Mouse (Mus musculus) lung, embryonic 14.5 days (tissue): Measurements from ENCODE around the gene Shisa8. TPM values are rescaled to one million over a fixed set of nuclear protein-coding genes. Genes with fewer than 3 reads are reported as not detected.
A peak's percentile ranks its signal among the peaks of the same experiment; 100 is the strongest.

ENCODE experiments used
- ATAC-seq: fragments of 200-750 bp; cut with Nextera tagmentation; 2 replicates; pipeline ENCODE4 v1.8.0; 2017; ENCODE audit warnings: mild to moderate bottlenecking, moderate TSS enrichment, moderate library complexity; ENCODE audit not compliant: insufficient read depth
- DNase-seq: peaks from one replicate; pipeline ENCODE4 v3.0.0-alpha.2; 2015
- H3K27ac ChIP-seq: fragments of 300-500 bp; sonication (generic); 2 replicates; pipeline ENCODE4 v1.5.1; 2014; ENCODE audit warnings: low read depth, mild to moderate bottlenecking, moderate library complexity
- H3K27me3 ChIP-seq: fragments of 300-500 bp; sonication (generic); 2 replicates; pipeline ENCODE4 v1.6.1; 2014; ENCODE audit warnings: low read length, control low read depth; ENCODE audit not compliant: insufficient read depth
- H3K36me3 ChIP-seq: fragments of 300-500 bp; sonication (generic); 2 replicates; pipeline ENCODE4 v1.6.1; 2014; ENCODE audit warnings: control low read depth; ENCODE audit not compliant: insufficient read depth
- H3K4me1 ChIP-seq: fragments of 300-500 bp; sonication (generic); 2 replicates; pipeline ENCODE4 v1.6.1; 2014; ENCODE audit warnings: antibody characterized with exemption, control low read depth; ENCODE audit not compliant: insufficient read depth
- H3K4me2 ChIP-seq: fragments of 300-500 bp; sonication (generic); 2 replicates; pipeline ENCODE4 v1.6.1; 2014; ENCODE audit warnings: mild to moderate bottlenecking
- H3K4me3 ChIP-seq: fragments of 300-500 bp; sonication (generic); 2 replicates; pipeline ENCODE4 v1.5.1; 2014; ENCODE audit warnings: low read depth, low read length
- H3K9ac ChIP-seq: fragments of 300-500 bp; sonication (generic); 2 replicates; pipeline ENCODE4 v1.6.1; 2014
- H3K9me3 ChIP-seq: fragments of 300-500 bp; sonication (generic); 2 replicates; pipeline ENCODE4 v1.6.1; 2016; ENCODE audit warnings: low read depth, low read length, control low read depth
- CTCF ChIP-seq: IDR thresholded peaks from 2 replicates; pipeline ENCODE4 v1.5.1; 2016; ENCODE audit warnings: antibody characterized with exemption, low read depth
- WGBS: fragments of 180-500 bp; shearing (Covaris S2); extraction: QIAGEN DNeasy Blood & Tissue Kit; methylation state at CpG from one replicate; pipeline ENCODE4 v1.1.7; 2014; 5-methylcytosine and 5-hydroxymethylcytosine counted together
- polyA plus RNA-seq: library from polyadenylated mRNA; unstranded; fragments of >200 nt; fragmentation: Nextera tagmentation; extraction: Ambion mirVana; gene quantifications from 2 replicates; pipeline ENCODE4 v1.2.1, GENCODE M21; 2014

Shisa8 gene
- polyA plus RNA-seq, 1 experiment from 2014 or later: 0.20 TPM

DNA sequence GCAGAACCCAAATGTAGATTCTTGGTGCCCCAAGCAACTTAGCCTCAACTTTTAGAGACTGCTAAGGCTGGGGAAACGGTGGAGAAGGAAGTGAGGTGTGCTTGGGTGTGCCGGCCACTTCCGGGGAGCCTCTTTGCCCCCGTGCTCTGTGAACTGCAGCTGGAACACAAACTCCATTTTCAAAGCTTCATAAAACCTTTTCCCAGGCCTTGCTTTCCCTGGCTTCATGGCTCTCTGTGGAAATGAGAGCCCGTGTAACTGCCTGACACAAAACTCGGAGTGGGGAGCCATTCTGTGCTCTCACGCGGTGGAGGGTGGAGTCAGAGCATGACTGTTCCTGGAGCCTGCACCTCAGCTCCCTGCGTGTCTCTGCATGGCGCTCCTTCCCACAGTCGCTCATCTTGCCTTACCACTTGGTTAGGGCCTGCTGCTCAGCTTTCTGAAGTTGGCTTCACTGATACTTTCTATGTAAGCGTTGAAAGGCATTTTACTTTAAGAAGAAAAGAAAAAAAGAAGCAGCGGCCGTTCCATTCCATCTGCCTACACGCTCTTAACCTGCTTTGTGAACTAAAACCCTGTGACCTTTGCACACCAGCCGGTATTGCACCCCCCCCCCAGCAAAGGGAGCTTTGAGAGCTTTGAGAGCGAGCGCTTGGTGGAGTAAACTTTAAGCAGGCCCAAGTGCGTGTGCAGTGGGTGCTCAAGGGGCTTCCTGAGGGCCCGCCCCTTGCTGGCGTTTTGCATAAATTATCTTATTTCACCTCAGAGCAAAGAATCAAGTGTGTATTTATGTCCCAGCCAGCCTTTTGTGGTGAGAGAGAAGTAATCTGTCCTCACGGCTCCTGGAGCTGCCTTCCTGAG lies 46.1 kb downstream of the Shisa8 start:
- DNase-seq (no peak), ATAC-seq (no peak)
- Histone ChIP-seq H3K9me3 (no peaks in the 10 kb centered on the region), H3K4me1 (peaks cover 6% of the 10 kb centered on the region; the same call in 1 of the 2 replicates), H3K36me3 (peaks cover 19% of the 10 kb centered on the region), H3K4me2 (0 out of 2 replicates have a peak overlapping the region, but pooled peaks have one; percentile 11), H3K27me3 (no peaks in the 10 kb centered on the region), H3K27ac (peak overlapping the region; percentile 59; the same call in 1 of the 2 replicates), H3K9ac (peak overlapping the region; percentile 10; the same call in 1 of the 2 replicates), H3K4me3 (no peak overlapping the region)
- 41% methylated on average over 22 of the region's 22 CpGs for WGBS
- TF ChIP-seq CTCF: no peak

DNA sequence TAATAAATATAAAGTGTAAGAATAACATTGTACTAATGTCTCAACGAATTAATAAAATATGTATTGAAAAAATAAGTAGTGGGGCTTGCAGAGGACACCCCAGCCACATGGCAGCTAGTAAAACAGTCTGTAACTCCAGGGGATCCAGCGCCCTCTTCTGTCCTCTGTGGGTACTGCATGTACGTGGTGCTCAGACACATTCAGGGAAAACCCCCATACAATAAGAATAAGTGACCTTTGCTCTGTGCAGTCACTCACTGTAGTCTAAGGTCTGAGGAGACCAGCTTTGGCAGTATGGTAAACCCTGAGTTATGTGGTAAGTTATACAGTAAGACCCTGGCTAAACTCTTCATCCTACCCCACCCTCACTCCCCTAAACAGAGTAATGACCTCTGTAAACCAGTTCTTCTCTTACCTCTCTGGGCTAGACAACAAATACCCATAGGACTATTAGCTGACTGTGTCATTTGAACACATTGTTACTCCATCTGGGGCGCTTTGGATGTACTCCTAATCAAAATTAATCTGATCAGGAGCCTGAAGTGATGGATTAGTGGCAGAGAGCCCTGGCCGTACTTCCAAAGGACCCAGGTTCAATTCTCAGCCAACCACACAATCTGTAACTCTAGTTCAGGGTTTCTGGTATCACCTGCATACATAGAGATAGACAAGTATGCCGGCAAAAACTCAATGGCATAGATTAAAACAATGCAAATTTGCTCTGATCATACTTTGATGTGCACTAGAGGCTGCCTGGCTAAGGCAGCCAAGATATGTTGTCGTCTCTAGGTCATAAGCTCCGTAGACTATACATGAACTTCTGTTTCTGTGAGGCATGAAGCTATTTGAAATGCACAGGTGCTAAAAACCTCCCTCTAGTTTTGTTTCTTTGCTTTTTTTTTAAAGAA lies 47.0 kb downstream of the Shisa8 start:
- no peaks in the 10 kb centered on the region for H3K9me3 ChIP-seq
- no peak overlapping the region for H3K4me3 ChIP-seq
- peaks cover 14% of the 10 kb centered on the region for H3K4me1 ChIP-seq
- DNase-seq: peak; percentile 88
- TF ChIP-seq CTCF: peak; percentile 90
- peaks cover 10% of the 10 kb centered on the region for H3K36me3 ChIP-seq
- H3K27ac ChIP-seq: peak overlapping the region; percentile 59; the same call in 1 of the 2 replicates
- H3K9ac ChIP-seq: no peak overlapping the region
- 0 out of 2 replicates have a peak, but pooled peaks have one; percentile 31 for ATAC-seq
- 50% methylated on average over 8 of the region's 8 CpGs for WGBS
- H3K4me2 ChIP-seq: 0 out of 2 replicates have a peak overlapping the region, but pooled peaks have one; percentile 4
- H3K27me3 ChIP-seq: no peaks in the 10 kb centered on the region

DNA sequence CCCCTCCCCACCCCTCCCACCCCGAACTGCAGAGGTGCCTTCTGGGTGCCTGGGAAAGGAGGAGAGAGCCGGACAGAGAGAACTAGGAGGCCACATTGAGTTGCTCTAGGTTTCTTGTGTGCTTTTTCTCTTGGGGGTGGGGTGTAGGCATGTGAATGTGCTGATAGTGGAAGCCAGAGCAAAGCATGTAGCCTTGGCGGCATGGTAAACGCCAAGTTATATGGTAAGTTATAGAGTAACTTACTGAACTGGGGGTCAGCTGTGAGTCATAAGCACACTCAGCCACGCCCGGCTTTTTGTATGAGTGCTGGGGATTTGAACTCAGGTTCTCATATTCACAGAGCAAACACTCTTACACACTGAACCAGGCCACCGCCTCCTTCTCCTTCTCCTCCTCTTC lies 48.1 kb downstream of the Shisa8 start:
- Histone ChIP-seq H3K36me3 (no peaks in the 10 kb centered on the region), H3K4me2 (no peak overlapping the region), H3K4me1 (peaks cover 17% of the 10 kb centered on the region), H3K4me3 (no peak overlapping the region), H3K9ac (no peak overlapping the region), H3K9me3 (no peaks in the 10 kb centered on the region), H3K27ac (peak overlapping the region; percentile 1; the same call in 1 of the 2 replicates), H3K27me3 (no peaks in the 10 kb centered on the region)
- ATAC-seq: no peak
- DNase-seq: no peak
- no peak for TF ChIP-seq CTCF
- 51% methylated on average over 7 of the region's 7 CpGs for WGBS

DNA sequence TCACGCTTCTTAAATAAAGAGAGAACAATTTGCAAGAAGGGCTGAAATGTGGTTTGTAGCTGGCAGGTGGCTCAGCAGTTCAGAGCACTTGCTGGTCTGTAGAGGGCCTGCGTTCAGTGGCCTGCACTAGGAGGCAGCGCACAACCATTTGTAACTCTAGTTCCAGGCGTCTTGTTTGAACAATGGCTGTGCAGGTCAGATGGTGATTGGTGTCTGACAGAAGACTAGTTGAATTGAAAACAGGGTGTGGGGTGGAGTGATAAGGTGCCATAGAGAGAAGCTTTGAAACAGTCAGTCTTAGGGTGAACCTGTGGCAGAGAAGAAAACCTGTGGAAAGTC lies 48.6 kb downstream of the Shisa8 start:
- Histone ChIP-seq H3K4me1 (peaks cover 21% of the 10 kb centered on the region), H3K4me3 (no peak overlapping the region), H3K27me3 (no peaks in the 10 kb centered on the region), H3K27ac (peak overlapping the region; percentile 1; the same call in 1 of the 2 replicates), H3K9me3 (no peaks in the 10 kb centered on the region), H3K9ac (no peak overlapping the region), H3K4me2 (no peak overlapping the region), H3K36me3 (no peaks in the 10 kb centered on the region)
- ATAC-seq (no peak), DNase-seq (no peak)
- no peak for TF ChIP-seq CTCF
- WGBS: 42% methylated on average over 4 of the region's 4 CpGs

DNA sequence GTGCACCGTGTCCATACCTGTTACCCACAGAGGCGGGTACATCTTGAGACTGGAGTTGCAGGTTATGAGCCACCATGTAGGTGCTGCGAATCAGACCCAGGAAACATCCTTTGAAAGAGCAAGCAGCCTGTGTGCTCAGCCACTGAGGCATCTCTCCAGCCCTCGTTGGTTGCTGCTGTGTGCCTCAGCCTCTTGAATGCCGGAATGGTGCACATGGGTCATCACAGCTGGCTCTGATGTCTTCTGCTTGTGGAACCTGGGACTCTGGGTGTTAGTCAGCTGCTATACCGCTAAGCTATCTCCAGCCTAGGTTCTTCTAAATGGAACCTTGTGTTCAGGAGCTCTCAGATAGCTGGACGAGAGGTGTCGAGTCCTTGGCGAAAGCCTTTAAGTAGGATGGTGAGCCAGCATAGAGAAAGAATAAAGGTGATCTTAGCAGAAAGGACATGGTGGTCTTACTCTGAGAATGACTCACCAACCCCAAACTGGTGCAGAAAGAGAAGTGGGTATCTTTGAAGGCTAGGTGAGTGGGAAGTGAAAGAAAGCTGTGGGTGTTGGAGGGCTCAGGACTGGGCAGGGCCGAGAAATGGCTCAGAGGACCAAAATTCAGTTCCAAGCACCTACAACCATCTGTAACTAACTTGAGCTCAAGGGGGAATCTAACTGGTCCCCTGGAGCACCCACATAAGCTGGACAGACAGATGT lies 49.1 kb downstream of the Shisa8 start:
- Histone ChIP-seq H3K4me1 (peaks cover 21% of the 10 kb centered on the region), H3K36me3 (no peaks in the 10 kb centered on the region), H3K4me3 (no peak overlapping the region), H3K27ac (peak overlapping the region; percentile 1; the same call in 1 of the 2 replicates), H3K4me2 (no peak overlapping the region), H3K27me3 (no peaks in the 10 kb centered on the region), H3K9me3 (no peaks in the 10 kb centered on the region), H3K9ac (no peak overlapping the region)
- 83% methylated on average over 10 of the region's 10 CpGs for WGBS
- ATAC-seq: no peak
- DNase-seq: no peak
- no peak for TF ChIP-seq CTCF

DNA sequence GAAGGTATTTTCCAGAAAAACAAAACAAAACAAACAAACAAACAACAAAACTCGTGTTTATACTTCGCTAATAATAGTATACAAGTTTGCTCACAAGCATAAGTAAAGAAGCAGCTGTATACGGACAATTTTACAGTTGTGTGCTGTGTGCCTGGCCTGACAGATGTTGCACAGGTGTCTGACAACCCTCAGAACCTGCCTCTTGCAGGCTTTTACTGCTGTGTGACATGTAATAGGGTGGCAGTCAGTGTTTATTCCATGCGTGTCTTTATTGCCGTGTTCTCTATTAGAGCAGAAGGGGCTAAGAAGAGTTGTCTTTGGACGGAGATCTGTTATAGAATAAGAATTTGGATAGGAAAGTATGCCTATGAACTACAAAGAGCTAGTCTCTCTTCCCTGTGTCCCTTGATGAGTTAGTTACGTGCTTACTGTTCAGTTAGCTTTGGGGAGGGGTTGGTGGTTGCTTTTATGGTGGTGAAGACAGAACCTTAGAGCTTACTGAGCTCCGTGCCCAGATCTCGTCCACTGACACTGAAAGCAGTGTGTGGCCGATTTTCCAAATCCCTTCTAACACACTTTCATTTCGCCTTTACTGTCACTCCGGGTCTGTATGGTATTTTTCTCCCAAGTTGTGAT lies 50.5 kb downstream of the Shisa8 start:
- DNase-seq: no peak
- Histone ChIP-seq H3K9me3 (no peaks in the 10 kb centered on the region), H3K4me1 (peaks cover 20% of the 10 kb centered on the region), H3K27me3 (no peaks in the 10 kb centered on the region), H3K9ac (no peak overlapping the region), H3K4me2 (no peak overlapping the region), H3K36me3 (no peaks in the 10 kb centered on the region), H3K4me3 (no peak overlapping the region), H3K27ac (no peak overlapping the region)
- WGBS: 82% methylated on average over 12 of the region's 12 CpGs
- no peak for TF ChIP-seq CTCF
- ATAC-seq: no peak
